ENCODE assay signal across 9 mouse cellular contexts in the genomic region with DNA sequence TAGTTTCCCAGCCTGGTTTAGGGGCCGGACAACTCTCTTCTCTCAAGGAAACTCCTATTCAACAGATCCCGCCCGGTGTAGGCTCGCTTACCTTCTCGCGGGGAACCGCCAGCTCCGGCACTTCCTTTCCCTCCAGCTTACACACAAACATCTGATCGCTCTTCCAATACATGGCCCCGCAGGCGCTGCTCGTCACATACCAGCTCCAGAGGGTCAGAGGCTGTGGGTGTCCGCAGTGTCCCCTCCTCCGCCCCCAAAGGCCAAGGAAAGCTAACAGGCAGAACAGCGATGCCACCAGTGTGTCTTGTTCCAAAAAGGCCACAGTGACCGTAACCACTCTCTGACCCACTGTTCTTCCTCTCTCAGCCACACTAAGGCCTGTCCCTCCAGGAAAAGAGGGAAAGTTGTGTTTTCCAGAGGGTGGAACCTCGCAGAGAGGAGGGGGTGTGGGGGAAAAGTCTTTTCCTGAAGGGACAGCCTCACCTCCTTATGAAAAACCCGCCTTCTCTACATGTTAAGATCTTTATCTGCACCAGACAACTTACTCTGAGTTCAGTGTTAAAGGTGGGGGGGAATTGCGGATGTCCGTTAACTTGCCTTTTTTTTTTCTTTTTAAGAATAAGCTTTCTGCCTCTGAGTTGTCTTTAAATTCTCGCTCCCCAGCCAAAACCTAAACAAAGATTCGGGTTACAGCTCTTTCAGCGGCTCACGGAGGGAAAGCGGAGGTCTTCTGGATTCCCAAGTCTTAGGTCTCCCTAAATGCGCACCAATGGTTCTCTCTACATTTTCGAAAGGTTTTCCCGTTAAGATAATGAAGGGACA. TPM values are rescaled to one million over a fixed set of nuclear protein-coding genes. Genes with fewer than 3 reads are reported as not detected.
DNase-seq lines count a peak whose midpoint lies in the region; ATAC-seq and TF ChIP-seq lines count a peak whose summit lies in the region.
"Had no signal": no experiment of that assay in that cellular context is flagged by ENCODE, and none has a peak within 500 bp of the region (broad histone marks: within the 10 kb centered on the region; RNA-seq: fewer than 3 reads in every experiment).

Lhx8 (minus strand) TSS at position 479 of the 822 bp plus-strand sequence.

- H3K9me3 ChIP-seq in megakaryocyte, embryonic 14.5 days = peaks cover 7% of the 10 kb centered on the region; the same call in 1 of the 2 replicates
- no peaks in the 10 kb centered on the region for H3K9me3 ChIP-seq in embryonic facial prominence, embryonic 14.5 days (ENCODE audit: control insufficient read depth, low read length)
- H3K9me3 ChIP-seq in liver, postnatal 0 days (ENCODE audit: low read length) = no peaks in the 10 kb centered on the region

- peak; percentile 80 for DNase-seq in embryonic facial prominence, embryonic 14.5 days (ENCODE audit: low spot score)
- no peak for DNase-seq in liver, postnatal 0 days
- no peak for DNase-seq in cerebellum, adult 11-12 months

- H3K27me3 ChIP-seq in megakaryocyte, embryonic 14.5 days (replicated peaks) = peaks cover 97% of the 10 kb centered on the region
- peaks cover 89% of the 10 kb centered on the region for H3K27me3 ChIP-seq in embryonic facial prominence, embryonic 14.5 days (replicated peaks; ENCODE audit: control insufficient read depth, insufficient read depth, low read length)
- H3K27me3 ChIP-seq in liver, postnatal 0 days (ENCODE audit: insufficient read depth, low read length) = peaks cover 92% of the 10 kb centered on the region

- no peaks in the 10 kb centered on the region for H3K36me3 ChIP-seq in megakaryocyte, embryonic 14.5 days (replicated peaks; ENCODE audit: low read length)
- H3K36me3 ChIP-seq in embryonic facial prominence, embryonic 14.5 days (ENCODE audit: control insufficient read depth, insufficient read depth, low read length) = no peaks in the 10 kb centered on the region
- H3K36me3 ChIP-seq in liver, postnatal 0 days (replicated peaks; ENCODE audit: insufficient read depth, low read length) = no peaks in the 10 kb centered on the region

- peak within 1 kb of the TSS; percentile 89 for H3K4me3 ChIP-seq in megakaryocyte, embryonic 14.5 days (replicated peaks)
- peak within 1 kb of the TSS; percentile 59 for H3K4me3 ChIP-seq in embryonic facial prominence, embryonic 14.5 days (ENCODE audit: low read depth, low read length)
- peak within 1 kb of the TSS; percentile 34; the same call in 1 of the 2 replicates for H3K4me3 ChIP-seq in liver, postnatal 0 days (ENCODE audit: low read depth, low read length)

- peaks cover 51% of the 10 kb centered on the region for H3K4me1 ChIP-seq in megakaryocyte, embryonic 14.5 days
- no peaks in the 10 kb centered on the region for H3K4me1 ChIP-seq in embryonic facial prominence, embryonic 14.5 days (ENCODE audit: control insufficient read depth, insufficient read depth, low read length)
- peaks cover 6% of the 10 kb centered on the region; the same call in 1 of the 2 replicates for H3K4me1 ChIP-seq in liver, postnatal 0 days (ENCODE audit: insufficient read depth)

- TF ChIP-seq EP300 in liver, postnatal 0 days (IDR thresholded peaks at IDR 0.05; ENCODE audit: low read depth) = no peak

- under 1% methylated on average over 28 of the region's 28 CpGs for WGBS in embryonic facial prominence, embryonic 14.5 days
- 3% methylated on average over 28 of the region's 28 CpGs for WGBS in liver, postnatal 0 days (ENCODE audit: insufficient replicate concordance)

- ATAC-seq in megakaryocyte, adult 5-6 weeks (ENCODE audit: poor library complexity, severe bottlenecking) = no peak
- ATAC-seq in embryonic facial prominence, embryonic 14.5 days (ENCODE audit: low read depth) = peak; percentile 16; the same call in 1 of the 2 replicates
- peak; percentile 9 to 12; a peak in 1 of 4 replicates for ATAC-seq in hematopoietic stem cell, adult 5-6 weeks (replicated peaks in 1 of 2; ENCODE audit: insufficient read depth in 1 of 2, low FRiP score in 2 of 2, low TSS enrichment in 1 of 2, low read depth in 1 of 2, poor library complexity in 2 of 2, severe bottlenecking in 2 of 2)
- ATAC-seq in liver, postnatal 0 days = no peak
- ATAC-seq in frontal cortex, adult (ENCODE audit: low TSS enrichment) = no peak
- no peak for ATAC-seq in cerebellum, adult (ENCODE audit: insufficient number of reproducible peaks, low FRiP score, low TSS enrichment)

- H3K4me2 ChIP-seq in embryonic facial prominence, embryonic 14.5 days (ENCODE audit: low read depth, low read length) = peak within 1 kb of the TSS; percentile 70
- H3K4me2 ChIP-seq in liver, postnatal 0 days (ENCODE audit: low read depth, low read length) = peak within 1 kb of the TSS; percentile 52; the same call in 1 of the 2 replicates

- TF ChIP-seq CTCF in liver, postnatal 0 days (IDR thresholded peaks at IDR 0.05; ENCODE audit: low read depth) = no peak

- H3K9ac ChIP-seq in embryonic facial prominence, embryonic 14.5 days (ENCODE audit: low read depth, low read length) = peak within 1 kb of the TSS; percentile 85
- H3K9ac ChIP-seq in liver, postnatal 0 days (replicated peaks) = no peak within 1 kb of the TSS

- peak within 1 kb of the TSS; percentile 91 for H3K27ac ChIP-seq in embryonic facial prominence, embryonic 14.5 days (replicated peaks; ENCODE audit: low read depth, low read length)
- H3K27ac ChIP-seq in liver, postnatal 0 days (ENCODE audit: low read depth) = no peak within 1 kb of the TSS

RNA-seq across cellular contexts. Expression of gene Lhx8, which starts in this region (rescaled TPM):
- not detected in 2 replicates for polyA plus RNA-seq in megakaryocyte, embryonic 14.5 days (2012; ENCODE audit: insufficient read depth, low replicate concordance)
- total RNA-seq in megakaryocyte, adult 5-6 weeks (2015) = not detected in 2 replicates
- total RNA-seq in megakaryocyte, adult 5-6 weeks (2017) = not detected in 2 replicates
- polyA plus RNA-seq in embryonic facial prominence, embryonic 14.5 days (2014; fragmentation: Nextera tagmentation; extraction: Ambion mirVana) = 12.0 and 15.1 TPM in 2 replicates
- not detected in 2 replicates for total RNA-seq in hematopoietic stem cell, adult 5-6 weeks (2017)
- not detected in 2 replicates for polyA plus RNA-seq in liver, postnatal 0 days (2015; fragmentation: Nextera tagmentation; extraction: Ambion mirVana)
- total RNA-seq: liver, adult 2 months had no signal
- polyA plus RNA-seq: liver, adult 2 months had no signal

Comparison
In these comparisons a context has a peak if more than half of its experiments do, and no peak if none do; other contexts are left out.
1. RNA of gene Lhx8 (polyA plus RNA-seq): 12.0 to 15.1 TPM in embryonic facial prominence, embryonic 14.5 days; not detected in megakaryocyte, embryonic 14.5 days and not detected in liver, postnatal 0 days; every median in the first group is over 10 times any median in the second.
2. Peak in ATAC-seq in hematopoietic stem cell, adult 5-6 weeks; RNA of the gene not detected or under 1 TPM.
3. H3K4me3 ChIP-seq: peak in every context shown above with its lines; median percentile 89 in megakaryocyte, embryonic 14.5 days; 59 in embryonic facial prominence, embryonic 14.5 days; 34 in liver, postnatal 0 days.